21 mouse cellular contexts compared by ENCODE assay signal in genomic region chr2:146819065-146819464, GRCm38 (mm10). TPM values are rescaled to one million over a fixed set of nuclear protein-coding genes. Genes with fewer than 3 reads are reported as not detected.
DNase-seq lines count a peak whose midpoint lies in the region; ATAC-seq and TF ChIP-seq lines count a peak whose summit lies in the region.
"Had no signal": no experiment of that assay in that cellular context is flagged by ENCODE, and none has a peak within 500 bp of the region (broad histone marks: within the 10 kb centered on the region; RNA-seq: fewer than 3 reads in every experiment).

No protein-coding gene starts in this region.

- no peak overlapping the region for H3K4me2 ChIP-seq in neural tube, embryonic 15.5 days

- TF ChIP-seq EP300 in ES-Bruce4 (IDR thresholded peaks at IDR 0.05; ENCODE audit: insufficient read depth, low read depth, low read length): peak; percentile 98

- ATAC-seq in neural tube, embryonic 15.5 days (ENCODE audit: low FRiP score): no peak
- ATAC-seq: activated CD4-positive, CD25-positive, alpha-beta regulatory T cell, adult 4 months; CD4-positive, CD25-positive, alpha-beta regulatory T cell, adult 4 months; Patski had no signal

- no peak for TF ChIP-seq CTCF in ES-Bruce4 (IDR thresholded peaks at IDR 0.05; ENCODE audit: low read depth, low read length)

- WGBS in neural tube, embryonic 15.5 days: 93% methylated on average over 4 of the region's 4 CpGs

- no peak for TF ChIP-seq POLR2A in ES-Bruce4 (IDR thresholded peaks at IDR 0.05; ENCODE audit: insufficient read depth, low read length)

- no peaks in the 10 kb centered on the region for H3K27me3 ChIP-seq in ES-Bruce4 (ENCODE audit: control insufficient read depth, insufficient read depth, low read length, poor library complexity, severe bottlenecking)
- H3K27me3 ChIP-seq in neural tube, embryonic 15.5 days (replicated peaks): 0 out of 2 replicates have a peak, but pooled peaks cover 3% of the 10 kb centered on the region
- H3K27me3 ChIP-seq: CH12.LX had no signal

- peak overlapping the region; percentile 49; the same call in 1 of the 2 replicates for H3K27ac ChIP-seq in ES-Bruce4 (ENCODE audit: insufficient read depth, low read length)
- no peak overlapping the region for H3K27ac ChIP-seq in neural tube, embryonic 15.5 days (replicated peaks)

- no peaks in the 10 kb centered on the region; the same call in 1 of the 2 replicates for H3K9me3 ChIP-seq in ES-Bruce4 (replicated peaks; ENCODE audit: control insufficient read depth, insufficient read depth, low read length, poor library complexity, severe bottlenecking)
- no peaks in the 10 kb centered on the region for H3K9me3 ChIP-seq in neural tube, embryonic 15.5 days (replicated peaks)
- H3K9me3 ChIP-seq: G1E had no signal

- H3K4me3 ChIP-seq in ES-Bruce4 (ENCODE audit: low read depth, low read length): no peak overlapping the region
- H3K4me3 ChIP-seq in neural tube, embryonic 15.5 days (replicated peaks): no peak overlapping the region

- DNase-seq in ZHBTc4 (ENCODE audit: low read depth, low spot score): peak; percentile 10
- DNase-seq in embryo, embryonic 10 days (ENCODE audit: low spot score): no peak
- DNase-seq: adrenal gland, adult 2 months; adrenal gland, adult 8-10 months; adrenal gland, postnatal 10 days; adrenal gland, postnatal 14 days; adrenal gland, postnatal 25 days; adrenal gland, postnatal 36 days; B cell, adult 2 months; cerebellum, adult 11 months; cerebellum, adult 11-12 months; cerebellum, adult 18-20 months; cerebellum, adult 2 months; cerebellum, adult 8-10 months had no signal

- H3K9ac ChIP-seq in ES-Bruce4 (ENCODE audit: low read depth, poor library complexity, severe bottlenecking): no peak overlapping the region
- H3K9ac ChIP-seq in neural tube, embryonic 15.5 days (replicated peaks): no peak overlapping the region

- H3K36me3 ChIP-seq in ES-Bruce4 (ENCODE audit: control insufficient read depth, insufficient read depth, low read length, poor library complexity, severe bottlenecking): no peaks in the 10 kb centered on the region
- H3K36me3 ChIP-seq in neural tube, embryonic 15.5 days: no peaks in the 10 kb centered on the region
- H3K36me3 ChIP-seq: G1E had no signal

- H3K4me1 ChIP-seq in ES-Bruce4 (ENCODE audit: control insufficient read depth, insufficient read depth, low read length): no peaks in the 10 kb centered on the region
- peaks cover 9% of the 10 kb centered on the region for H3K4me1 ChIP-seq in neural tube, embryonic 15.5 days

RNA-seq across cellular contexts. Expression of gene Kiz, which starts 36.6 kb away (rescaled TPM):
- 16.6 and 17.9 TPM in 2 replicates for polyA plus RNA-seq in ES-Bruce4 (2011; ENCODE audit: insufficient read depth, insufficient read length, low read depth, missing spikeins)
- 25.3 and 28.2 TPM in 2 replicates for polyA plus RNA-seq in neural tube, embryonic 15.5 days (2015; fragmentation: Nextera tagmentation; extraction: Ambion mirVana)
